Mouse (Mus musculus): ENCODE results near the gene Dnah10. TPM values are rescaled to one million over a fixed set of nuclear protein-coding genes. Genes with fewer than 3 reads are reported as not detected.
A peak's percentile ranks its signal among the peaks of the same experiment; 100 is the strongest.

Dnah10 gene
- polyA plus RNA-seq, 1 experiment from 2014 or later: 0.09 TPM

- no peaks in the 10 kb centered on the region for H3K4me1 ChIP-seq (ENCODE audit: control insufficient read depth, insufficient read depth, low read length)
- H3K9ac ChIP-seq (ENCODE audit: low read length): no peak overlapping the region
- no peak overlapping the region for H3K4me2 ChIP-seq (ENCODE audit: low read length)
- no peak overlapping the region for H3K4me3 ChIP-seq (ENCODE audit: low read depth, low read length)
- H3K36me3 ChIP-seq (ENCODE audit: control insufficient read depth, insufficient read depth, low read length): no peaks in the 10 kb centered on the region
- 75% methylated on average over 3 of the region's 3 CpGs for WGBS
- no peak overlapping the region for H3K27ac ChIP-seq (ENCODE audit: low read depth, low read length)
- DNase-seq (ENCODE audit: low spot score) (no peak), ATAC-seq (no peak)
- no peaks in the 10 kb centered on the region for H3K9me3 ChIP-seq (replicated peaks; ENCODE audit: control insufficient read depth, low read length)
- H3K27me3 ChIP-seq (replicated peaks; ENCODE audit: control insufficient read depth, insufficient read depth, low read length): no peaks in the 10 kb centered on the region
These were observed 124.1 kb downstream of the Dnah10 start for GRCm38 (mm10) chr5:124848994-124849393.

GRCm38 (mm10) chr5:124851572-124851971 lies 126.7 kb downstream of the Dnah10 start:
- Histone ChIP-seq H3K36me3 (ENCODE audit: control insufficient read depth, insufficient read depth, low read length) (no peaks in the 10 kb centered on the region), H3K4me3 (ENCODE audit: low read depth, low read length) (no peak overlapping the region), H3K27me3 (replicated peaks; ENCODE audit: control insufficient read depth, insufficient read depth, low read length) (no peaks in the 10 kb centered on the region), H3K9ac (ENCODE audit: low read length) (no peak overlapping the region), H3K9me3 (replicated peaks; ENCODE audit: control insufficient read depth, low read length) (no peaks in the 10 kb centered on the region), H3K27ac (ENCODE audit: low read depth, low read length) (no peak overlapping the region), H3K4me1 (ENCODE audit: control insufficient read depth, insufficient read depth, low read length) (no peaks in the 10 kb centered on the region), H3K4me2 (ENCODE audit: low read length) (no peak overlapping the region)
- ATAC-seq (no peak), DNase-seq (ENCODE audit: low spot score) (no peak)
- WGBS: 51% methylated on average over 4 of the region's 4 CpGs

DNA sequence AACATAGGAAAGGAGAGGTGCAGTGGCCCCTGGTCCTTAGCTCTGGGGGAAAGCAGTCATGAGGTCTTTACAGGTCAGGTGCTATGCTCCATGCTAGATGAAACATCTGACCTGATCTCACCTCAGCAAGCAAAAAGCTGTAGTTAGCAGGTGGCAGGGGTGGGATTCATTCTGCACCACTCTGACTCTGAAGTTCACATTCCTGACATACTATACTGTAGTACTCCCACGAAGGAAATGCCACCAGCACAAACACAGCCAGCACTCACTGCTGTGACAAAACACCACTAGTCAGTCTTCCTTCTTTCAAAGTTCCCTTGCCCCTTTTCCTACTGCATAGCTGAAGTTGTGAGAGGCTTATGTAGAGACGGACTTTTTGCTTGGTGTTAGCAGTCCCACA lies 127.4 kb downstream of the Dnah10 start:
- 50% methylated on average over 2 of the region's 2 CpGs for WGBS
- no peak for DNase-seq (ENCODE audit: low spot score)
- no peak overlapping the region for H3K9ac ChIP-seq (ENCODE audit: low read length)
- H3K27ac ChIP-seq (ENCODE audit: low read depth, low read length): no peak overlapping the region
- H3K9me3 ChIP-seq (replicated peaks; ENCODE audit: control insufficient read depth, low read length): no peaks in the 10 kb centered on the region
- H3K36me3 ChIP-seq (ENCODE audit: control insufficient read depth, insufficient read depth, low read length): no peaks in the 10 kb centered on the region
- ATAC-seq: no peak
- H3K4me2 ChIP-seq (ENCODE audit: low read length): no peak overlapping the region
- H3K4me1 ChIP-seq (ENCODE audit: control insufficient read depth, insufficient read depth, low read length): no peaks in the 10 kb centered on the region
- H3K4me3 ChIP-seq (ENCODE audit: low read depth, low read length): no peak overlapping the region
- H3K27me3 ChIP-seq (replicated peaks; ENCODE audit: control insufficient read depth, insufficient read depth, low read length): no peaks in the 10 kb centered on the region

GRCm38 (mm10) chr5:124853079-124853478 lies 128.2 kb downstream of the Dnah10 start:
- 85% methylated on average over 2 of the region's 2 CpGs for WGBS

GRCm38 (mm10) chr5:124854202-124854601 lies 129.3 kb downstream of the Dnah10 start:
- Histone ChIP-seq H3K4me1 (ENCODE audit: control insufficient read depth, insufficient read depth, low read length) (no peaks in the 10 kb centered on the region), H3K27ac (ENCODE audit: low read depth, low read length) (no peak overlapping the region), H3K9ac (ENCODE audit: low read length) (no peak overlapping the region), H3K9me3 (replicated peaks; ENCODE audit: control insufficient read depth, low read length) (no peaks in the 10 kb centered on the region), H3K4me2 (ENCODE audit: low read length) (no peak overlapping the region), H3K36me3 (ENCODE audit: control insufficient read depth, insufficient read depth, low read length) (no peaks in the 10 kb centered on the region), H3K27me3 (replicated peaks; ENCODE audit: control insufficient read depth, insufficient read depth, low read length) (no peaks in the 10 kb centered on the region), H3K4me3 (ENCODE audit: low read depth, low read length) (no peak overlapping the region)
- WGBS: 91% methylated on average over 4 of the region's 4 CpGs
- no peak for DNase-seq (ENCODE audit: low spot score)
- no peak for ATAC-seq

More at GRCm38 (mm10) chr5:124853079-124853478, 128.2 kb downstream of the Dnah10 start:
- Histone ChIP-seq H3K4me2 (ENCODE audit: low read length) (no peak overlapping the region), H3K27ac (ENCODE audit: low read depth, low read length) (no peak overlapping the region), H3K27me3 (replicated peaks; ENCODE audit: control insufficient read depth, insufficient read depth, low read length) (no peaks in the 10 kb centered on the region), H3K9me3 (replicated peaks; ENCODE audit: control insufficient read depth, low read length) (no peaks in the 10 kb centered on the region), H3K4me3 (ENCODE audit: low read depth, low read length) (no peak overlapping the region), H3K36me3 (ENCODE audit: control insufficient read depth, insufficient read depth, low read length) (no peaks in the 10 kb centered on the region), H3K9ac (ENCODE audit: low read length) (no peak overlapping the region), H3K4me1 (ENCODE audit: control insufficient read depth, insufficient read depth, low read length) (no peaks in the 10 kb centered on the region)
- DNase-seq (ENCODE audit: low spot score) (no peak), ATAC-seq (no peak)

GRCm38 (mm10) chr5:124860013-124860412 lies 135.1 kb downstream of the Dnah10 start:
- H3K27ac ChIP-seq (ENCODE audit: low read depth, low read length): no peak overlapping the region
- no peaks in the 10 kb centered on the region for H3K9me3 ChIP-seq (replicated peaks; ENCODE audit: control insufficient read depth, low read length)
- peaks cover 24% of the 10 kb centered on the region for H3K4me1 ChIP-seq (ENCODE audit: control insufficient read depth, insufficient read depth, low read length)
- WGBS: 16% methylated on average over 5 of the region's 5 CpGs
- no peak overlapping the region for H3K4me3 ChIP-seq (ENCODE audit: low read depth, low read length)
- DNase-seq (ENCODE audit: low spot score) (peak; percentile 46), ATAC-seq (no peak)
- no peaks in the 10 kb centered on the region for H3K27me3 ChIP-seq (replicated peaks; ENCODE audit: control insufficient read depth, insufficient read depth, low read length)
- H3K9ac ChIP-seq (ENCODE audit: low read length): no peak overlapping the region
- H3K36me3 ChIP-seq (ENCODE audit: control insufficient read depth, insufficient read depth, low read length): peaks cover 4% of the 10 kb centered on the region
- H3K4me2 ChIP-seq (ENCODE audit: low read length): peak overlapping the region; percentile 20; the same call in 1 of the 2 replicates

DNA sequence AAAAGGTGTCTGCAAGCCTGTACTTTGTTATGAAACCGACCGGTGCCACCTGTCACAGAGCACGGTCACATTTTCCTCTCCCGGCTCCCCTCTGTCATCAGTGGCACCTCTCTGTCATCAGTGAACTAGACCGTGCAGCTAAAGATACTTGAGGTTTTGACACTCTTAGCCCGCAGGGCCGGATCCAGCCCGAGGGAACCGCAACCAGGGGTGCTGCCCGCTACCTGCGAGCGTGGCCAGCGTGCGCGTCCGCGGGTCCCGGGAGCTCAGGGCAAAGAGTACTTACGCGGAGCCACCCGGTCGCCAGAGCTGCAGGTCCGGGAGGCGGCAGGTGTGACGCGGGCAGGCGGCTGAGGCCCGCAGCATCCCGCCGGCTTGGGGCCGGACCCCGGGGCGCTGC lies 136.6 kb downstream of the Dnah10 start:
- WGBS: 1% methylated on average over 33 of the region's 33 CpGs
- Histone ChIP-seq H3K9me3 (replicated peaks; ENCODE audit: control insufficient read depth, low read length) (no peaks in the 10 kb centered on the region), H3K4me1 (ENCODE audit: control insufficient read depth, insufficient read depth, low read length) (peaks cover 24% of the 10 kb centered on the region), H3K27ac (ENCODE audit: low read depth, low read length) (peak overlapping the region; percentile 96), H3K27me3 (replicated peaks; ENCODE audit: control insufficient read depth, insufficient read depth, low read length) (no peaks in the 10 kb centered on the region), H3K4me3 (ENCODE audit: low read depth, low read length) (peak overlapping the region; percentile 93), H3K4me2 (ENCODE audit: low read length) (peak overlapping the region; percentile 94), H3K9ac (ENCODE audit: low read length) (peak overlapping the region; percentile 88), H3K36me3 (ENCODE audit: control insufficient read depth, insufficient read depth, low read length) (peaks cover 11% of the 10 kb centered on the region)
- peak; percentile 17 for DNase-seq (ENCODE audit: low spot score)
- peak; percentile 2; the same call in 1 of the 2 replicates for ATAC-seq

GRCm38 (mm10) chr5:124862013-124862866 lies 137.4 kb downstream of the Dnah10 start, which contains the start of the genes Ccdc92 and Zfp664:
Gene Ccdc92 (minus strand): TSS chr5:124862424.
Gene Zfp664 (plus strand): TSS chr5:124862691.
- Histone ChIP-seq H3K9ac (ENCODE audit: low read length) (peak within 1 kb of the TSS; percentile 94), H3K4me3 (ENCODE audit: low read depth, low read length) (peak within 1 kb of the TSS; percentile 93), H3K36me3 (ENCODE audit: control insufficient read depth, insufficient read depth, low read length) (peaks cover 13% of the 10 kb centered on the region), H3K9me3 (replicated peaks; ENCODE audit: control insufficient read depth, low read length) (no peaks in the 10 kb centered on the region), H3K27me3 (replicated peaks; ENCODE audit: control insufficient read depth, insufficient read depth, low read length) (no peaks in the 10 kb centered on the region), H3K4me2 (ENCODE audit: low read length) (peak within 1 kb of the TSS; percentile 94), H3K27ac (ENCODE audit: low read depth, low read length) (peak within 1 kb of the TSS; percentile 96), H3K4me1 (ENCODE audit: control insufficient read depth, insufficient read depth, low read length) (peaks cover 29% of the 10 kb centered on the region)
- DNase-seq (ENCODE audit: low spot score): peak; percentile 99
- peak; percentile 90 for ATAC-seq
- under 1% methylated on average over 96 of the region's 103 CpGs for WGBS
